Mouse (Mus musculus) embryonic facial prominence, embryonic 10.5 days (tissue): ENCODE measurements around the gene Dnajc13. TPM values are rescaled to one million over a fixed set of nuclear protein-coding genes. Genes with fewer than 3 reads are reported as not detected.

Experiments
- DNase-seq: peaks from one replicate; pipeline ENCODE4 v3.0.0-alpha.2; 2017; ENCODE audit warnings: low spot score
- H3K27ac ChIP-seq: fragments of 300-500 bp; sonication (generic); replicated peaks from 2 replicates; pipeline ENCODE4 v1.5.1; 2016; ENCODE audit warnings: mild to moderate bottlenecking
- H3K27me3 ChIP-seq: fragments of 300-500 bp; sonication (generic); replicated peaks from 2 replicates; pipeline ENCODE4 v1.6.1; 2016; ENCODE audit warnings: low read depth, mild to moderate bottlenecking; ENCODE audit not compliant: poor library complexity, severe bottlenecking
- H3K36me3 ChIP-seq: fragments of 300-500 bp; sonication (generic); replicated peaks from 2 replicates; pipeline ENCODE4 v1.6.1; 2016; ENCODE audit warnings: mild to moderate bottlenecking, moderate library complexity
- H3K4me1 ChIP-seq: fragments of 300-500 bp; sonication (generic); 2 replicates; pipeline ENCODE4 v1.6.1; 2016
- H3K4me3 ChIP-seq: fragments of 300-500 bp; sonication (generic); 2 replicates; pipeline ENCODE4 v1.5.1; 2016; ENCODE audit warnings: mild to moderate bottlenecking, moderate library complexity
- H3K9me3 ChIP-seq: fragments of 300-500 bp; sonication (generic); 2 replicates; pipeline ENCODE4 v1.6.1; 2016; ENCODE audit warnings: mild to moderate bottlenecking
- WGBS: fragments of 180-500 bp; shearing (Covaris S2); methylation state at CpG from one replicate; pipeline ENCODE4 v1.1.7; 2016; 5-methylcytosine and 5-hydroxymethylcytosine counted together
- polyA plus RNA-seq: library from polyadenylated mRNA; unstranded; fragments of >200 nt; fragmentation: Nextera tagmentation; extraction: Ambion mirVana; gene quantifications from 2 replicates; pipeline ENCODE4 v1.2.1, GENCODE M21; 2016

Gene Dnajc13
- polyA plus RNA-seq, 1 experiment from 2014 or later, result 19.1 TPM

GRCm38 (mm10) chr9:104126833-104127232, 135.9 kb downstream of the Dnajc13 start, which contains the start of gene Ackr4:
Gene Ackr4, minus strand, starts transcription at chr9:104126933.
- 76% methylated on average over 3 of the region's 3 CpGs for WGBS
- Histone ChIP-seq H3K27ac (no peak within 1 kb of the TSS), H3K4me1 (peaks cover 28% of the 10 kb centered on the region)

GRCm38 (mm10) chr9:104123622-104124021, 139.1 kb downstream of the Dnajc13 start:
- 70% methylated on average over 5 of the region's 5 CpGs for WGBS
- H3K27ac ChIP-seq, result 0 out of 2 replicates have a peak overlapping the region, but pooled peaks have one; percentile 20
- H3K9me3 ChIP-seq, result no peaks in the 10 kb centered on the region
- DNase-seq, result no peak
- no peaks in the 10 kb centered on the region for H3K36me3 ChIP-seq
- H3K4me3 ChIP-seq, result no peak overlapping the region
- no peaks in the 10 kb centered on the region for H3K27me3 ChIP-seq
- peaks cover 23% of the 10 kb centered on the region for H3K4me1 ChIP-seq

More at GRCm38 (mm10) chr9:104126833-104127232, 135.9 kb downstream of the Dnajc13 start, which contains the start of gene Ackr4:
- Histone ChIP-seq H3K36me3 (no peaks in the 10 kb centered on the region), H3K9me3 (no peaks in the 10 kb centered on the region), H3K27me3 (no peaks in the 10 kb centered on the region), H3K4me3 (no peak within 1 kb of the TSS)
- no peak for DNase-seq

GRCm38 (mm10) chr9:104123101-104123500, 139.6 kb downstream of the Dnajc13 start:
- Histone ChIP-seq H3K4me1 (peaks cover 24% of the 10 kb centered on the region), H3K9me3 (no peaks in the 10 kb centered on the region), H3K27me3 (no peaks in the 10 kb centered on the region), H3K27ac (0 out of 2 replicates have a peak overlapping the region, but pooled peaks have one; percentile 20), H3K4me3 (no peak overlapping the region), H3K36me3 (no peaks in the 10 kb centered on the region)
- DNase-seq, result no peak
- 63% methylated on average over 5 of the region's 5 CpGs for WGBS

GRCm38 (mm10) chr9:104109151-104109550, 153.6 kb downstream of the Dnajc13 start:
- Histone ChIP-seq H3K27me3 (no peaks in the 10 kb centered on the region), H3K36me3 (no peaks in the 10 kb centered on the region; the same call in 1 of the 2 replicates), H3K9me3 (no peaks in the 10 kb centered on the region), H3K4me3 (no peak overlapping the region), H3K27ac (no peak overlapping the region), H3K4me1 (no peaks in the 10 kb centered on the region)
- WGBS, result 90% methylated on average over 5 of the region's 5 CpGs
- DNase-seq, result no peak

GRCm38 (mm10) chr9:104108571-104109143, 154.1 kb downstream of the Dnajc13 start:
- no peak overlapping the region for H3K27ac ChIP-seq
- DNase-seq, result no peak
- WGBS, result 80% methylated on average over 2 of the region's 2 CpGs
- H3K36me3 ChIP-seq, result peaks cover 2% of the 10 kb centered on the region; the same call in 1 of the 2 replicates
- H3K9me3 ChIP-seq, result no peaks in the 10 kb centered on the region
- no peaks in the 10 kb centered on the region for H3K27me3 ChIP-seq
- H3K4me3 ChIP-seq, result no peak overlapping the region
- no peaks in the 10 kb centered on the region for H3K4me1 ChIP-seq

GRCm38 (mm10) chr9:104107482-104107881, 155.2 kb downstream of the Dnajc13 start:
- H3K9me3 ChIP-seq, result no peaks in the 10 kb centered on the region
- H3K4me3 ChIP-seq, result no peak overlapping the region
- H3K27me3 ChIP-seq, result no peaks in the 10 kb centered on the region
- DNase-seq, result no peak
- H3K27ac ChIP-seq, result no peak overlapping the region
- no peaks in the 10 kb centered on the region for H3K4me1 ChIP-seq
- H3K36me3 ChIP-seq, result peaks cover 2% of the 10 kb centered on the region; the same call in 1 of the 2 replicates
- WGBS, result 83% methylated on average over 6 of the region's 6 CpGs

GRCm38 (mm10) chr9:104106930-104107329, 155.8 kb downstream of the Dnajc13 start:
- no peak overlapping the region for H3K27ac ChIP-seq
- WGBS, result 86% methylated on average over 9 of the region's 9 CpGs
- peaks cover 3% of the 10 kb centered on the region; the same call in 1 of the 2 replicates for H3K4me1 ChIP-seq
- H3K9me3 ChIP-seq, result no peaks in the 10 kb centered on the region
- H3K27me3 ChIP-seq, result no peaks in the 10 kb centered on the region
- H3K4me3 ChIP-seq, result no peak overlapping the region
- DNase-seq, result no peak
- H3K36me3 ChIP-seq, result 0 out of 2 replicates have a peak, but pooled peaks cover 2% of the 10 kb centered on the region

GRCm38 (mm10) chr9:104104986-104105385, 157.7 kb downstream of the Dnajc13 start:
- Histone ChIP-seq H3K36me3 (0 out of 2 replicates have a peak, but pooled peaks cover 2% of the 10 kb centered on the region), H3K9me3 (no peaks in the 10 kb centered on the region), H3K27me3 (no peaks in the 10 kb centered on the region), H3K27ac (no peak overlapping the region), H3K4me3 (no peak overlapping the region), H3K4me1 (peaks cover 3% of the 10 kb centered on the region; the same call in 1 of the 2 replicates)
- WGBS, result 87% methylated on average over 2 of the region's 2 CpGs
- DNase-seq, result no peak

- DNase-seq, result no peak
- peaks cover 3% of the 10 kb centered on the region; the same call in 1 of the 2 replicates for H3K4me1 ChIP-seq
- no peak overlapping the region for H3K4me3 ChIP-seq
- WGBS, result 27% methylated on average over 2 of the region's 2 CpGs
- H3K27me3 ChIP-seq, result no peaks in the 10 kb centered on the region
- no peak overlapping the region for H3K27ac ChIP-seq
- H3K36me3 ChIP-seq, result 0 out of 2 replicates have a peak, but pooled peaks cover 2% of the 10 kb centered on the region
- H3K9me3 ChIP-seq, result no peaks in the 10 kb centered on the region
These were observed 159.8 kb downstream of the Dnajc13 start for GRCm38 (mm10) chr9:104102901-104103300.

GRCm38 (mm10) chr9:104102301-104102700, 160.4 kb downstream of the Dnajc13 start:
- Histone ChIP-seq H3K27ac (no peak overlapping the region), H3K4me3 (no peak overlapping the region), H3K9me3 (no peaks in the 10 kb centered on the region), H3K4me1 (peaks cover 3% of the 10 kb centered on the region; the same call in 1 of the 2 replicates), H3K36me3 (0 out of 2 replicates have a peak, but pooled peaks cover 2% of the 10 kb centered on the region), H3K27me3 (no peaks in the 10 kb centered on the region)
- 26% methylated on average over 6 of the region's 6 CpGs for WGBS
- no peak for DNase-seq

GRCm38 (mm10) chr9:104101458-104101857, 161.3 kb downstream of the Dnajc13 start:
- no peak for DNase-seq
- H3K36me3 ChIP-seq, result 0 out of 2 replicates have a peak, but pooled peaks cover 2% of the 10 kb centered on the region
- H3K4me3 ChIP-seq, result no peak overlapping the region
- no peak overlapping the region for H3K27ac ChIP-seq
- WGBS, result 27% methylated on average over 3 of the region's 3 CpGs
- H3K4me1 ChIP-seq, result peaks cover 3% of the 10 kb centered on the region; the same call in 1 of the 2 replicates
- H3K27me3 ChIP-seq, result no peaks in the 10 kb centered on the region
- H3K9me3 ChIP-seq, result no peaks in the 10 kb centered on the region
